Mouse (Mus musculus) layer of hippocampus, adult 9-10 months (tissue): Measurements from ENCODE around the gene Pde6c.
A peak's percentile ranks its signal among the peaks of the same experiment; 100 is the strongest.

ENCODE experiments used
- DNase-seq: peaks from one replicate; pipeline ENCODE4 v3.0.0; 2022; ENCODE audit warnings: low spot score

The Pde6c gene

GRCm38 (mm10) chr19:38132481-38132880 lies at the start of gene Pde6c:
Gene Pde6c, plus strand, starts transcription at chr19:38132781.
- no peak for DNase-seq

DNA sequence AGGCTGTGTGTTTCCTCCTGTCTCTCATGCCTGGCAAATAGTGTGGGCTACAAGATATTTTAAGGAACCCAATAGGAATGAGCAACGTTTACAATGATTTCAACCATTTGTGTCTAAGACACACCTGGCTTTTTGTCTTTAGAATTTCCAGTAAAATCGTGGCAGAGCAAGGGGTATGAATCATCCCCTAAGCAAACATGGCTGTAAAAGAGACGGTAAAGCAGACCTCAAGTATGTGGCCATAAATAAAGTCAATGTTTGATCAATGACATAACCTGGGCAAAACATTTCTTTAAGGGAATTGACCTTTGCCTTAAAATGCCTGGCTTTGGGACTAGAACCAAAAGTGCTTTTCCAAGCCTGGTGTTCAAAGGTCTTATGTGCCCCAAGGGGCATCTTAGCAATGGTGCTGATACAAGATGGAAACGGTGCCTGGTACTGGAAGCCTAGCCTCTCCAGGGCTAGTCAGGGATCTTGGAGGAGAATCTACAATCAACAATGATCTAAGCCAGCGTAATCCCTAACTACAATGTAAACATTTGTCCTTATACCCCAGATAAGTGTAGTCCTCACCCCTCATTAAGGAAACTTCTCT lies 49.6 kb upstream of the Pde6c start:
- DNase-seq: no peak

- no peak for DNase-seq
Measured at GRCm38 (mm10) chr19:38085841-38086240, 46.7 kb upstream of the Pde6c start.

GRCm38 (mm10) chr19:38086948-38087551 lies 45.5 kb upstream of the Pde6c start:
- peak; percentile 17 for DNase-seq

GRCm38 (mm10) chr19:38089358-38089757 lies 43.2 kb upstream of the Pde6c start:
- DNase-seq: no peak

GRCm38 (mm10) chr19:38091512-38091985 lies 41.0 kb upstream of the Pde6c start:
- no peak for DNase-seq

GRCm38 (mm10) chr19:38096231-38096630 lies 36.4 kb upstream of the Pde6c start:
- no peak for DNase-seq

DNA sequence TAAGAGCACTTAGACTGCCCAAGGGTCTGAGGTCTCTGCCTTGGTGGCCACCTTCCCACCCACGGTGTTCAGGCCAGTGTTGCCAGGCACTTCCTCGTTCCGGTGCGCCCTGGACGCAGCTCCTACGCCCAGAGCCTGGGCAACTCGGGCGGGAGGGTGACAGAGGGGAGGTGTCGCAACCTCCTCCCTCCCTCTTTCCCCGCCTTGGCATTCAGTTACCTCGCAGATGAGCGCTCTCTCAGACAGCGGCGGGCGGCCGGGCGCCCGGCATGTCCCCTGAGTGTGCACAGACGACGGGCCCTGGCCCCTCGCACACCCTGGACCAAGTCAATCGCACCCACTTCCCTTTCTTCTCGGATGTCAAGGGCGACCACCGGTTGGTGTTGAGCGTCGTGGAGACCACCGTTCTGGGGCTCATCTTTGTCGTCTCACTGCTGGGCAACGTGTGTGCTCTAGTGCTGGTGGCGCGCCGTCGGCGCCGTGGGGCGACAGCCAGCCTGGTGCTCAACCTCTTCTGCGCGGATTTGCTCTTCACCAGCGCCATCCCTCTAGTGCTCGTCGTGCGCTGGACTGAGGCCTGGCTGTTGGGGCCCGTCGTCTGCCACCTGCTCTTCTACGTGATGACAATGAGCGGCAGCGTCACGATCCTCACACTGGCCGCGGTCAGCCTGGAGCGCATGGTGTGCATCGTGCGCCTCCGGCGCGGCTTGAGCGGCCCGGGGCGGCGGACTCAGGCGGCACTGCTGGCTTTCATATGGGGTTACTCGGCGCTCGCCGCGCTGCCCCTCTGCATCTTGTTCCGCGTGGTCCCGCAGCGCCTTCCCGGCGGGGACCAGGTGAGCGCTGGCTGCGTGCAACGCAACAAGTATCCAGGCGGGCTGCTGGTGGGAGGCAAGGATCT lies 35.5 kb upstream of the Pde6c start, which contains the start of gene Ffar4:
Gene Ffar4, plus strand, starts transcription at position 214 of the 901 bp plus-strand sequence.
- DNase-seq: no peak

DNA sequence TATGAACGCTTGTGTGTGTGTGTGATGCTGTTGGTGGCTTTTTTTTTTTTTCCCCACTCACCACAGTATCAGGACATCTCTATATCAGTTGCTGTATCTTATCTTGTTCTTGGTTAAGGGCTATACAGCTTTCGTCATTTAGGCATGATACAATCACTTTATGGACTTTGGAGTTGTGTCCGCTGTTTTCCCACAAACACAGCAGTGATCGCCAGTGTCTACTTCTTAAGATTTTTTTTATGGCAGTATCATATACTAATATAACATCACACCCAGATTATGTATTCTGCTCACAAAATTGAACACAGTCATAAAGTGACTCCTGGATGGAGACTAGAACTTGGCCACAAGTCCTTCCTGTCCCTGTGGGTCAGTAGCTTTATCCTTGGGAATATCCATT lies 24.7 kb upstream of the Pde6c start:
- DNase-seq: no peak

DNA sequence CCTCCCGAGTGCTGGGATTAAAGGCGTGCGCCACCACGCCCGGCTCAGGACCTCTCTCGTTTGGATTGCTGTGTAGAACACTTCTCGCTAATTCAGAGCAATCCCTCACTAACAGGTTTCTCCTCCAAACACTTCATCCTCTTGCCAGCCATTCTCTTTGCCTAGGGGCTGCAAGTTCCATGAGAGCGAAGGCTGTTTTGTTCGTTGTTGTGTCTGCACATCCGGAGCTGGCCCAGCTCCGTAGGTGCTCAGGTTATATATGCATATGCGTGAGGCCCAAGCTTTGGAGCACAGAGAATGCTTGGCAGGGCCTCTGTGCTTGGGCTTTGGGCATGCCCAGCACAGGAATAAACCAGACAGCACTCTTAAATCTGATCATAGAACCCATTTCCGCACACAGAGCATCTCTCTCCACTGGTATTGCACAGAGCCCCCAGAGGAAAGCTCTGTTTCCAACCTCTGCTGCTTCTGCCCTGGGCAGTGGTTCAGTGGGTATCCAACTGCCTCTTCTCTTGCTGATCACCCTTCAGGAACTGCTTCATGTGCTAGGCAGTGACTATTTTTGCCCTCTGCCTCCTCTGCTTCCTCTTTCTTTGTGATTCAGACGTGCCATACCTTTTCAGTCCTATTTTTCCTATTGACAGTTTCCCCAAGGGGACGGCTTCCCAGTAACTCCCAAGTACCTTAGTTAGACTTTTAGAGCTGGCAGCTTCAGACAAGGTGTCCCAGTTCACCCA lies 22.9 kb upstream of the Pde6c start:
- no peak for DNase-seq

DNA sequence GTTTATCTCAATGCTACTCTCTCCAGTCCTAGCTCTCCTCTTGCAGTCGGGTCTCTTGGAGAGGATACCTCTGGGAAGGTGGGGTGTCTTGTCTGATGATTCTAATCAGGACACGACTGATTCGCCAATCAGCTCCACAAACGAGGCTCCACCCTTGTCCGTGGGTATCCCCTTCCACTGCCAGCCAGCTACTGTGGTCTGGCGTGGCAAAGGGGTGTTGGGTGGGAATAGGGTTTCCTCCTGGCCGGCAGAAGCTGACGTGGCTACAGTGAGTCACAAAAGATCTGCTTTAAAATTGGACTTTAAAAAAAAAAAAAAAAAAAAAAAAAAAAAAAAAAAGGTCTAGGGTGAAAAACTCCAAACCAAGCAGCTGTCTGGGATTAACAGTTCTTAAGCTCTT lies 21.5 kb upstream of the Pde6c start:
- DNase-seq: no peak

- DNase-seq: no peak
Measured at GRCm38 (mm10) chr19:38112575-38112974, 20.0 kb upstream of the Pde6c start.

- no peak for DNase-seq
Measured at GRCm38 (mm10) chr19:38114834-38115491, 17.6 kb upstream of the Pde6c start.

DNA sequence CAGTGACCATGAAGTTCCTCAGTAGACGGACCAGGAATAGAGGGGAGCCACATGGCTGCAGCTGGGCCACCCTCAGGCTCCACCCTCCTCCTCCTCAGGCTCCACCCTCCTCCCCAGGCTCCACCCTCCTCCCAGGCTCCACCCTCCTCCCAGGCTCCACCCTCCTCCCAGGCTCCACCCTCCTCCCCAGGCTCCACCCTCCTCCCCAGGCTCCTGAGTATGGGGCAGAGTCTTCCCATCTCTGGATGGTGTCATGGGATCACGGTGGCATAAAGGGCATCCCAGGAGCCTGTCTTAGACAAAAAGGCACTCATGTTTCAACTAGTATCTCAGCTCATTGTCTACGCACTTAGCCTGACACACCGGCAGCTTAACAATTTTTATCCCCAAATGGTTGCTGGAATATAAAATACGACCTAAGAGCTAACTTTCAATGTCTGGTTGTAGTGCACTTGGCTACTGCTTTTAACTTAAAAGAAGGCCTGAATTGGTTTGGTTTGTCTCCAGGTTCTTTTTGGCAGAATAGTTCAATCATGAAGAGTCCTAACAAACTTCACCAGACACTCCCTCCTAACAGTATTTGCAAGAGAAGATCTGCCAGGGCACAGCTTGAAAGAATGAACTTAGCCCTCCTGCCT lies 12.3 kb upstream of the Pde6c start:
- no peak for DNase-seq

- no peak for DNase-seq
Measured at GRCm38 (mm10) chr19:38123921-38124320, 8.7 kb upstream of the Pde6c start.

- DNase-seq: no peak
Measured at GRCm38 (mm10) chr19:38124401-38125218, 8.0 kb upstream of the Pde6c start.

GRCm38 (mm10) chr19:38125219-38125610 lies 7.4 kb upstream of the Pde6c start, which contains the start of gene Rbp4:
Gene Rbp4, minus strand, starts transcription at chr19:38125281.
- DNase-seq: no peak

GRCm38 (mm10) chr19:38126656-38127055 lies 5.9 kb upstream of the Pde6c start:
- DNase-seq: no peak

- DNase-seq: no peak
Measured at GRCm38 (mm10) chr19:38133986-38134385, 1.4 kb downstream of the Pde6c start.

- DNase-seq: no peak
Measured at GRCm38 (mm10) chr19:38134806-38135205, 2.2 kb downstream of the Pde6c start.
